Mouse (Mus musculus) MEL-GATA-1-ER (cell line): ENCODE data around the gene Smarca1.

Source experiments
- DNase-seq: peaks from one replicate; pipeline ENCODE4 v3.0.0-alpha.2; 2012; ENCODE audit warnings: low read depth; ENCODE audit errors: extremely low read depth

The Smarca1 gene

GRCm38 (mm10) chrX:47892431-47893024, at the start of gene Smarca1:
Smarca1 (minus strand) TSS chrX:47892974.
- DNase-seq, result no peak

DNA sequence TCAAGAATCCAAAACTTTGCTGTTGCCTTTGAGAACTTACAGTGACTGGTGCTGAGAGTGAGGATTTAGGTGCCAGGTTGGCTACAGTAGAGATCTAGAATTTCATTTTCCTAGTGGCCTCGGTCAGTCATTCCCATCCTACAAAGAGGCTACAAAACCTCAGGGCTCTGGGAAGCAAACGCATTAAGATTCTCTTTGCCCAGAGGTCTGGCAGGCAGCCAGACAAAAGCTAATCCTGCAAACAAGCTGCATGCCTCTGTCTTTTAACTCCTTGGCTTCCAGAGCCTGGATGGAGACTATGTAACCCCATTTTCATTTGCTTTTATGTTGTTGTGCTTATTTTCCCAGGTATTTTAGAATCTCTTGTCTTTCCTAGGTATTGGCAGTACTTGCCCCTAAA, 45.0 kb upstream of the Smarca1 start:
- DNase-seq, result no peak

- DNase-seq, result no peak
Observed at GRCm38 (mm10) chrX:47936885-47937284, 44.1 kb upstream of the Smarca1 start.

DNA sequence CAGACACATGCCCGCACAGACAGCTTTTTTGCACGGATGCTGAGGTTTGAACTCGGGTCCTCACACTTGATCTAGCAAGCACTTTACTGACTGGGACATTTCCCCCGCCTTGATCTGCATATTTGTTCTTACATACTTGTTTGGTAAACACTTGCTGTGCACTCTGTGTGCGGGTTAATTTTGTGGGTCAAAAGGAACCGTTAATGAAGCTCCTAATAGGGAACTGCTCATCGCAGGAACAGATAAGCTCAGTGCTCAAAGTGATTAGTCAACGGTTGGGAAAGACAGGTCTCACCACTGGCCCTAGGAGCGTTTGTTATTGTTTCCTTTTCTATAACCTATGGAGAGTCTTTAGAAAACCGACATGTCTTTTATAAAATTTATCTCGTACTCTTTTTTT, 41.6 kb upstream of the Smarca1 start:
- DNase-seq, result peak; percentile 19

GRCm38 (mm10) chrX:47930449-47930848, 37.7 kb upstream of the Smarca1 start:
- no peak for DNase-seq

DNA sequence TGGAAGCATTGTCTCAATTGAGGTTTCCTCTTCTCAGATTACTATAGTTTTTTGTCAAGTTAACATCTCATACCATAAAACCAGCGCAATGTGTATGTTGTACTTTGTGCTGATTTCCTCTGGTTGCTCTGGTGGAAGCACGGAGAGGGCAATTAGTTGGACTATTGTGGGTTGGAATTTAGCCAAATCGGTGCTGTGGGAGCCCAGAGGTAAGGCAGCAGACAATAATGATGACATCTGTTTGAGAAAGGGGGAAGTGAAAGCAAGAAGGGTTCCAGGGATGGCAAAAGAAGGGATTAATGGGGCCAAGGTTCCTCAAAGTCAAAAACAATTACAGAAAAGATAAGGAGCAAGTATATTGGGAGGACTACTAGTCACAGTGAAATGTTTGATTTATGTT, 35.2 kb upstream of the Smarca1 start:
- DNase-seq, result peak; percentile 30

DNA sequence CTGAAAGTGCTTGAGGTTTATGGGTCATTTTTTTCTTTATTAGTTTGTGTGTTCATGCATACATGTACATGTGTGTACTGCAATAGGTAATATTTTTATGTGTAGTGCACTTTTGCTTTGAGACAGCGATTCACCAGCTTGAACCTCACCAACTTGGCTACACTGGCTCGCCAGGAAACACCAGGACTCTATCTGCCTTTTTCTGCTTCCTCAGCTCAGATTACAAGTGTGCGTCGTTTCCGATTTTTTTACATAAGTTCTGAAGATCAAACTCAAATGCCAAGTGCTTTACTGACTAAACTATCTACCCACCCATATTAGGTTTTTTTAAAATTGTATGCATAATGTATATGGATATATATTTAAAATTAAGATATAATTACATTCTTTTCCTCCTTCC, 27.8 kb upstream of the Smarca1 start:
- DNase-seq, result no peak

DNA sequence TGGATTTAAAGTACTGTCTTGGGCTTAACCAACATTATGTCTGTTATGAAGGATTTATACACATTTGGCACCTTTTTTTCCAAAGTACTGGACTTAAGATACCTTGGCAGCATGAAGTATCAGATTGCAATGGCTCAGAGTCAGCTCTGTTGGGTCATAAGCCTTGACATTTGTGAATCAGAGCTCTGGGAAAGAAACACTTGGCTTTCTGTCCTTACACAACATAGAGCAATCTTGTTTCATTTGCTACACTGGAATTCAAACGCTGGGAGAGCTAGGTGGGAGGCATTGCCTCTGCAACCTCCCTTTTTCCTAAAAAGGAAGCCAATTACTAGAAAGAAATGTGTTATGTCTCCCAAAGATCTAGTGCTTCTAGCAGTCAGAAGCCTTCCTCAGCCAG, 24.1 kb upstream of the Smarca1 start:
- no peak for DNase-seq

- no peak for DNase-seq
Observed at GRCm38 (mm10) chrX:47913543-47913938, 20.8 kb upstream of the Smarca1 start.

- peak; percentile 89 for DNase-seq
Observed at GRCm38 (mm10) chrX:47912904-47913542, 20.2 kb upstream of the Smarca1 start.

DNA sequence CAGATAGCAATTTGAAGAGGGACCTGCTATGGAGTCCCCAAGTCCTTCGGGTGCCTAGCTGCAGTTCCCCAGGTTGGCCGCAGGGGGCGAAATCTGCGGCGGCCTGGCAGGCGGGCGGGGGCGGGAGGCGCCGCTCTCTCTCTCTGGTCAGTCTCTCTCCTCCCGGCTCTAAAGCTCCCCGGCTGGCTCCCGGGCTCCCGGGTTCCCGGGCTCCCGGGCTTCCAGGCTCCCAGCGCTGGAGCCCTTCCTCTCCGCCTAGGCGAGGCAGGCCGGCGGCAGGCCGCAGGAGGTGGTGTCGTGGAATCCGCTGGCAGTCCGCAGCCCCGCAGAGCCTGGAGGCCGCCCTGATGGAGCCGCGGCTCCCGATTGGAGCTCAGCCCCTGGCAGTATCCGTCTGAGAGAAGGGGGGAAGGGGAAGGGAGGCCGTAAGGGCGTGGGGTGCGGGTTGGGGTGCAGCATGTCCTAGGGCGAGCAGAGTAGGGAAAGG, 19.6 kb upstream of the Smarca1 start, which contains the start of gene Ocrl:
Gene Ocrl, plus strand, starts transcription at position 82 of the 487 bp plus-strand sequence.
- no peak for DNase-seq

DNA sequence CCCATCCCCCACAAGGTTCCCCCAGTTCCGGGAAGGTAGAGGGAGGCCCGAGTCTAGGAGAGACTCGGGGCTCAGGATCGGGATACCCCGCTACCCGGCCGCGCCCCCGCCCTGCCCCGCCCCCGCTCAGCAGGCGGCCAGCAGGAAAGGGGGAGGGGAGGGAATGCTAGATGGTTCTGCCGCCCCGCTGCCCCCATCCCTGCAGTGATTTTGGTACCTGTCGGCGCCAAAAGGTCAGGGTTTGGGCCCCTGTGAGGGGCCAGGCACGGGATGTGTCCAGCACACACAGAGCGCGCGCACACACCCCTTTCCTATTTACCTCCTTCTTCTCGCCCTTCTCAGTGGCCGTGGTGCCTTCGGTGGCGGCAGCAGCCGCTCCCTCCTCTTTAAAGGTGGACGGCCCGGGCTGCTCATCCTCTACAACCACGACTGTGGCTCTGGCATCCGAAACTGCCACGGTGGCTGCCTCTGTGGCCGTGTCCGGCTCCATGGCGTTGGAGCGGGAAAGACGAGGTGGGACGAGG, 805 bp downstream of the Smarca1 start:
- DNase-seq, result no peak

- DNase-seq, result no peak
Observed at GRCm38 (mm10) chrX:47891243-47891906, 1.4 kb downstream of the Smarca1 start.

DNA sequence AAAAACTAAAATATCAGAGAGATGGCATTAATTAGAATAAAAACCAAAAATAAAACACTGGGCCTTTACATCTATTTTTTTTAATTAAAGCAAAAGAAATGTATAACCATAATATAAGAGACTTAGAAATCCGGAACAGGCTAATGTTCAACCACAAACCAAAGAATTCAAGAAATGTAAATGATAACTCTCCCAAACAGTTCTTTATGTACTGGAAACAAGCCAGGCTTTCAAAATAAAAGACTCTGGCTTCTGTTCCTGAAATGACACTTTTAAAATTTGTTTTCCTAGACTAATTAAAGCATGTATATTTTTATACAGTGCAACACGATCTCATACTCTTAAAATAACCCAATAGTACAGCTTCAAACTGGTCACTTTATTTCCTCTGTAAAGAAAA, 5.4 kb downstream of the Smarca1 start:
- no peak for DNase-seq

DNA sequence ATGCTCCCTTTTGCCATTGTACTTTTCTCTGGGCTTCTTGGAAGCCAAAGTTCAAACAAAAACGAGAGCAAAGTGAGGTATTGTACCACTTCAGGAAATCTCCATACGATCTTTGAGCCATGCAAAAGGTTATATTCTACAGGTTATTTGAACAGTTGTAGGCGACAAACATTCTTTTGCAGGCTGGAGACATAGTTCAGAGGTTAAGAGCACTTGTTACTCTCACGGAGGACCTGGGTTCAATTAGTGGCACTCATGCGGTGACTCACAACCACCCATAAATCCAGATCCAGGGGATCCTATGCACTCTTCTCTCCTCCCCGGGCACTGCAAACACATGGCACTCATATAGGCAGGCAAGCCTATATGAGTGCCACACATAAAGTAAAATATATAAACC, 10.0 kb downstream of the Smarca1 start:
- DNase-seq, result no peak

GRCm38 (mm10) chrX:47880052-47880451, 12.7 kb downstream of the Smarca1 start:
- peak; percentile 51 for DNase-seq

DNA sequence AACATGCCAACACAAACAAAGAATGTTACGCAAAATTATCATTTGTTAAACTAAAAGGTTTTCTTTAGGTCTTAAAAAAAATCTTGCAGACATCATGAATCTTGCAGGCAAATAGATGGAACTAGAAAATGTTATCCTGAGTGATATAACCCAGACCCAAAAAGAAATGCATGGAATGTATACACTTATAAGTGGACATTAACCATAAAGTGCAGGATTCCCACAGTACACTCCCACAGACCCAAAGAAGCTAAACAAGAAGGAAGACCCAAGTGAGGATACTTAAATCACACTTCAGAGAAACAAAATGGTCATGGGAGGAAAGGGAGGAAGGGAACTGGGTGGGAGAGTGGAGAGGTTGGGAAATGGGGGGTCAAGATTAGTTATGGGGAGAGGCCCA, 34.2 kb downstream of the Smarca1 start:
- no peak for DNase-seq

- no peak for DNase-seq
Observed at GRCm38 (mm10) chrX:47835835-47836195, 57.0 kb downstream of the Smarca1 start.

DNA sequence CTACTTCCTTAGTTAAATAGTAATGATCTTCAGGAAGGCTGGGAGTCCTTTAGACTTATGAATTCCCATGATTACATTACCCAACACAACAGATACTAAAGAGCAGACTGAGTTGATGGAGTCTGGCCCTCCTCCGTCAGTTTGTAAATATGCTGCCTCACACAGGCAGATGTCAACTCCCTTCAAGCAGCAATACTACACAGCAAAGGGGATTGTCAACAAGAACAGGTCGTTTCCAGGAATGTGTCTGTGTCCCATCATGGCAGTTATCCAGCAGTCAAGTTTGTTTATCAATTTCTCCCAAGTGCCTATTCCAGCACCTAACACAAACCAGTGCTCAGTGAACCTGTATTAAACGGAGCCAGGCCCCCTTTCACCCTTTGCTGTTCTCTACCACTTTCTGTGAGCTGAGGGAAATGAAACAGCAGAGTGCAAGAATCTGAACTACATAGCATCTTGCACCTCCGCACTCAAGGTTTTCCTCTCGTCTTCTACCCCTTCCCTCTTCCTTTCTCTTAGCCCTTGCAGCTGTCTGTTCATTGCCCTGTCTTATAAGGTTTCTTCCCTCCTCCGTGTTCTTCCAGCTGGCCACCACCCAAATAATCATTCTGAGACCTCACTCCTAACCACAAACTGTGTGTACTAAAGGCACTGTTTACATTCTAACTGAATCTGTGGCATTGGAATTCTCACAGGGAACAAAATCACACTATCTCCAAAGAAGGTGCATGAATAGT, 57.5 kb downstream of the Smarca1 start:
- DNase-seq, result no peak

DNA sequence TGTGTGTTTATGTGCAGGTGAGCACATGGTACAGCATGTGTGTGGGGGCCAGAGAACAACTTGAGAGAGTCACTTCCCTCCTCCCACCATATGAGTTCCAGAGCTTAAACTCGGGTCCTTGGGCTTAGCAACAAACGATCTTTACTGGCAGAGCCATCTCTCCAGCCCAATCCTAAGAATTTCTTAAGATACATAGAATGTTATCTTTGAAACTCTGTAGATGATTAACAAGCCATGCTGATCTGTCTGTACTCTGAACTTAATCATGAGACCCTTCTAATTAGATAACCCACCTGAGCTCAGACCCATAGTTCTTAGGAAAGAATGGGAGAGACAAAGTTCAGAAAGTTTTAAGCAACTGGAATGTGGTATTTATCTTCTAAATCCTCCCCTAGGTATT, 59.3 kb downstream of the Smarca1 start:
- DNase-seq, result no peak

GRCm38 (mm10) chrX:47820566-47820965, 72.2 kb downstream of the Smarca1 start:
- DNase-seq, result peak; percentile 5

DNA sequence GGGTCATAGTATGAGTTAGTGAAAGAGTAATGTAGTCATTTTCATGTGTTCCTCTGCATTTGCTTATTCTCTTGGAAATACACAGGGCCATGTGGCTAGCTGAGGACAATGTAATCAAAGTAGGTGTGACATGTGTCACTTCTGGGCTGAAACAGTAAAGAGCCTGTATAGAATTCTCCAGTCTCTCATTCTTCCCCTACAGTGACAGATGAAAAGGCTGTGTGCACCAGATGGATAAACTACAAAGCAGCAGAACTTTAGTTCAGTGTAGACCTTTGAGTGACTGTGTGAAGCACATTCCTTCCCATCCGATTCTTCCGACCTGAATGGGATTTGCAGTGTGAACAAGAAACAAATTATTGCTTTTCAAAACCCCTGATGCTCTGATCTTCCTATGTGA, 84.1 kb downstream of the Smarca1 start:
- DNase-seq, result no peak
